ENCODE assay signal across 7 mouse cellular contexts in genomic region chr2:30759858-30760547, GRCm38 (mm10). TPM values are rescaled to one million over a fixed set of nuclear protein-coding genes. Genes with fewer than 3 reads are reported as not detected.
DNase-seq lines count a peak whose midpoint lies in the region; ATAC-seq and TF ChIP-seq lines count a peak whose summit lies in the region.

No protein-coding gene starts in this region.

- no peak for DNase-seq in lung, postnatal 14 days
- DNase-seq in embryonic facial prominence, embryonic 11.5 days (ENCODE audit: low spot score): peak; percentile 7
- DNase-seq in kidney, postnatal 0 days (ENCODE audit: low spot score): peak; percentile 71
- DNase-seq in left cerebral cortex, adult 9 months (ENCODE audit: low spot score in 2 of 2): no peak
- DNase-seq in ovary, postnatal 36 days (ENCODE audit: low spot score): no peak

- no peak for ATAC-seq in lung, embryonic 15.5 days (ENCODE audit: borderline replicate concordance, extremely low read depth, low FRiP score, low TSS enrichment)
- no peak for ATAC-seq in embryonic facial prominence, embryonic 11.5 days (replicated peaks; ENCODE audit: insufficient number of reproducible peaks, low FRiP score, low TSS enrichment, low read depth)
- ATAC-seq in kidney, postnatal 0 days (replicated peaks; ENCODE audit: low FRiP score, low read depth): peak; percentile 31
- ATAC-seq in stomach, embryonic 15.5 days (ENCODE audit: insufficient read depth, low FRiP score, low read depth): no peak

- no peak overlapping the region for H3K4me2 ChIP-seq in lung, embryonic 15.5 days
- H3K4me2 ChIP-seq in embryonic facial prominence, embryonic 11.5 days (ENCODE audit: low read depth, low read length): no peak overlapping the region
- H3K4me2 ChIP-seq in kidney, postnatal 0 days (ENCODE audit: low read length): no peak overlapping the region
- H3K4me2 ChIP-seq in stomach, embryonic 15.5 days: no peak overlapping the region

- H3K27ac ChIP-seq in lung, embryonic 15.5 days: peak overlapping the region; percentile 98
- 0 out of 2 replicates have a peak overlapping the region, but pooled peaks have one; percentile 30 for H3K27ac ChIP-seq in embryonic facial prominence, embryonic 11.5 days (replicated peaks; ENCODE audit: low read depth, low read length)
- peak overlapping the region; percentile 97 for H3K27ac ChIP-seq in kidney, postnatal 0 days
- peak overlapping the region; percentile 95 for H3K27ac ChIP-seq in stomach, embryonic 15.5 days

- H3K36me3 ChIP-seq in lung, embryonic 15.5 days: no peaks in the 10 kb centered on the region
- H3K36me3 ChIP-seq in embryonic facial prominence, embryonic 11.5 days (replicated peaks; ENCODE audit: control insufficient read depth, insufficient read depth, low read depth, low read length): no peaks in the 10 kb centered on the region
- no peaks in the 10 kb centered on the region for H3K36me3 ChIP-seq in kidney, postnatal 0 days (ENCODE audit: insufficient read depth, low read length)
- H3K36me3 ChIP-seq in stomach, embryonic 15.5 days: no peaks in the 10 kb centered on the region

- peaks cover 39% of the 10 kb centered on the region for H3K4me1 ChIP-seq in lung, embryonic 15.5 days
- peaks cover 19% of the 10 kb centered on the region for H3K4me1 ChIP-seq in embryonic facial prominence, embryonic 11.5 days (ENCODE audit: control insufficient read depth, insufficient read depth, low read length)
- peaks cover 34% of the 10 kb centered on the region for H3K4me1 ChIP-seq in kidney, postnatal 0 days (replicated peaks; ENCODE audit: insufficient read depth, low read length)
- H3K4me1 ChIP-seq in stomach, embryonic 15.5 days: peaks cover 30% of the 10 kb centered on the region

- no peaks in the 10 kb centered on the region; the same call in 1 of the 2 replicates for H3K9me3 ChIP-seq in lung, embryonic 15.5 days
- H3K9me3 ChIP-seq in embryonic facial prominence, embryonic 11.5 days (replicated peaks; ENCODE audit: control insufficient read depth, low read length): no peaks in the 10 kb centered on the region; the same call in 1 of the 2 replicates
- H3K9me3 ChIP-seq in kidney, postnatal 0 days (replicated peaks; ENCODE audit: low read length): no peaks in the 10 kb centered on the region
- H3K9me3 ChIP-seq in stomach, embryonic 15.5 days: no peaks in the 10 kb centered on the region

- H3K27me3 ChIP-seq in lung, embryonic 15.5 days: no peaks in the 10 kb centered on the region
- H3K27me3 ChIP-seq in embryonic facial prominence, embryonic 11.5 days (ENCODE audit: control insufficient read depth, insufficient read depth, low read length): no peaks in the 10 kb centered on the region
- no peaks in the 10 kb centered on the region for H3K27me3 ChIP-seq in kidney, postnatal 0 days (ENCODE audit: insufficient read depth, low read length)
- H3K27me3 ChIP-seq in stomach, embryonic 15.5 days (replicated peaks): no peaks in the 10 kb centered on the region

- 62% methylated on average over 10 of the region's 10 CpGs for WGBS in lung, embryonic 15.5 days
- WGBS in embryonic facial prominence, embryonic 11.5 days: 32% methylated on average over 10 of the region's 10 CpGs
- 30% methylated on average over 10 of the region's 10 CpGs for WGBS in kidney, postnatal 0 days
- 58% methylated on average over 10 of the region's 10 CpGs for WGBS in stomach, embryonic 15.5 days

- no peak for TF ChIP-seq CTCF in kidney, postnatal 0 days (IDR thresholded peaks at IDR 0.05; ENCODE audit: low read depth)

- no peak overlapping the region for H3K9ac ChIP-seq in lung, embryonic 15.5 days
- H3K9ac ChIP-seq in embryonic facial prominence, embryonic 11.5 days (replicated peaks; ENCODE audit: low read length): no peak overlapping the region
- H3K9ac ChIP-seq in kidney, postnatal 0 days (ENCODE audit: low read depth, low read length): 0 out of 2 replicates have a peak overlapping the region, but pooled peaks have one; percentile 8
- H3K9ac ChIP-seq in stomach, embryonic 15.5 days: no peak overlapping the region

- no peak overlapping the region for H3K4me3 ChIP-seq in lung, embryonic 15.5 days
- no peak overlapping the region for H3K4me3 ChIP-seq in embryonic facial prominence, embryonic 11.5 days (ENCODE audit: low read depth, low read length)
- no peak overlapping the region for H3K4me3 ChIP-seq in kidney, postnatal 0 days (replicated peaks; ENCODE audit: low read depth, low read length)
- H3K4me3 ChIP-seq in stomach, embryonic 15.5 days (replicated peaks): no peak overlapping the region

RNA-seq across cellular contexts. Expression of gene 1700001O22Rik, which starts 43.5 kb away (rescaled TPM):
- polyA plus RNA-seq in lung, embryonic 15.5 days (2015; fragmentation: Nextera tagmentation; extraction: Ambion mirVana): 4.7 and 6.0 TPM in 2 replicates
- polyA plus RNA-seq in embryonic facial prominence, embryonic 11.5 days (2014; fragmentation: Nextera tagmentation; extraction: Ambion mirVana): 1.8 and 3.6 TPM in 2 replicates
- polyA plus RNA-seq in kidney, postnatal 0 days (2015; fragmentation: Nextera tagmentation; extraction: Ambion mirVana): 4.6 TPM in 2 replicates
- polyA plus RNA-seq in stomach, embryonic 15.5 days (2015; fragmentation: Nextera tagmentation; extraction: Ambion mirVana): 2.8 and 2.9 TPM in 2 replicates

RNA-seq across cellular contexts. Expression of gene Ntmt1, which starts 47.6 kb away (rescaled TPM):
- polyA plus RNA-seq in lung, embryonic 15.5 days (2015; fragmentation: Nextera tagmentation; extraction: Ambion mirVana): 82.9 and 87.2 TPM in 2 replicates
- 98.9 and 101 TPM in 2 replicates for polyA plus RNA-seq in embryonic facial prominence, embryonic 11.5 days (2014; fragmentation: Nextera tagmentation; extraction: Ambion mirVana)
- 77.4 and 81.4 TPM in 2 replicates for polyA plus RNA-seq in kidney, postnatal 0 days (2015; fragmentation: Nextera tagmentation; extraction: Ambion mirVana)
- polyA plus RNA-seq in stomach, embryonic 15.5 days (2015; fragmentation: Nextera tagmentation; extraction: Ambion mirVana): 78.8 and 82.3 TPM in 2 replicates

Comparison
In these comparisons a context has a peak if more than half of its experiments do, and no peak if none do; other contexts are left out.
1. H3K27ac ChIP-seq: peak in every context shown above with its lines; median percentile 98 in lung, embryonic 15.5 days; 97 in kidney, postnatal 0 days; 95 in stomach, embryonic 15.5 days; 30 in embryonic facial prominence, embryonic 11.5 days.
2. DNase-seq: peak in embryonic facial prominence, embryonic 11.5 days (single experiment) and kidney, postnatal 0 days (single experiment); none in lung, postnatal 14 days (single experiment), left cerebral cortex, adult 9 months (0 of 2) and ovary, postnatal 36 days (single experiment).